Mouse (Mus musculus) CH12.LX (cell line): ENCODE measurements at regions not wholly inside any gene's neighbourhood (a gene's known extent, or its start where the extent isn't known, plus 50 kb on each side); places are given as distances from the start of the nearest gene placed in this dataset.

Source experiments
- DNase-seq: peaks from one replicate; pipeline ENCODE4 v3.0.0-alpha.2; 2013; ENCODE audit errors: extremely low read depth
- H3K27ac ChIP-seq: 2 replicates; pipeline ENCODE4 v1.5.1; 2012; ENCODE audit warnings: low read depth, mild to moderate bottlenecking, control low read depth, moderate library complexity; ENCODE audit not compliant: insufficient read depth
- H3K27me3 ChIP-seq: replicated peaks from 2 replicates; pipeline ENCODE3; 2012; ENCODE audit warnings: inconsistent platforms
- H3K36me3 ChIP-seq, 2 experiments: replicated peaks in 1 of 2; 2 replicates each; pipeline versions ENCODE3 to v1.6.1; 2012; ENCODE audit warnings: inconsistent platforms in 1 of 2, low read length in 1 of 2, mild to moderate bottlenecking in 1 of 2, mixed read lengths in 1 of 2, moderate library complexity in 1 of 2; ENCODE audit not compliant: control insufficient read depth in 1 of 2, insufficient read depth in 1 of 2
- H3K4me1 ChIP-seq, 2 experiments: 2 replicates each; pipeline ENCODE4 v1.6.1; 2012; ENCODE audit warnings: inconsistent platforms in 1 of 2, moderate library complexity in 1 of 2; ENCODE audit not compliant: insufficient read depth in 2 of 2, control insufficient read depth in 1 of 2
- H3K4me2 ChIP-seq: 2 replicates; pipeline ENCODE4 v1.6.1; 2012; ENCODE audit warnings: low read depth, mild to moderate bottlenecking, control low read depth; ENCODE audit not compliant: poor library complexity, insufficient read depth, severe bottlenecking
- H3K4me3 ChIP-seq, 3 experiments: fragments of 150-350 bp in 1 of 3; sonication (generic) in 1 of 3; replicated peaks in 1 of 3; 2 replicates each; pipeline versions ENCODE3 to v1.5.1; 2011 to 2012; ENCODE audit warnings: low read depth in 2 of 3, low read length in 2 of 3, mild to moderate bottlenecking in 2 of 3, moderate library complexity in 2 of 3, control low read depth in 1 of 3, improper control_type of control experiment in 1 of 3, inconsistent platforms in 1 of 3, mixed read lengths in 1 of 3; ENCODE audit not compliant: poor library complexity in 1 of 3
- H3K79me2 ChIP-seq: replicated peaks from 2 replicates; pipeline ENCODE4 v1.6.1; 2012; ENCODE audit warnings: mild to moderate bottlenecking, moderate library complexity; ENCODE audit not compliant: control insufficient read depth, poor library complexity, insufficient read depth, severe bottlenecking; ENCODE audit errors: extremely low read depth
- H3K9ac ChIP-seq: 2 replicates; pipeline ENCODE4 v1.6.1; 2012; ENCODE audit warnings: low read depth, mild to moderate bottlenecking, control low read depth, moderate library complexity; ENCODE audit not compliant: insufficient read depth
- H3K9me3 ChIP-seq: replicated peaks from 2 replicates; pipeline ENCODE3; 2012; ENCODE audit warnings: low read length, inconsistent platforms, mixed read lengths
- CHD1 ChIP-seq: IDR thresholded peaks from 2 replicates; pipeline ENCODE4 v1.6.1; 2012; ENCODE audit warnings: low read depth, low read length, improper control_type of control experiment, inconsistent platforms
- CHD2 ChIP-seq: IDR thresholded peaks from 2 replicates; pipeline ENCODE4 v1.6.1; 2011; ENCODE audit warnings: low read length, improper control_type of control experiment
- E2F4 ChIP-seq: IDR thresholded peaks from 2 replicates; pipeline ENCODE4 v1.6.1; 2011; ENCODE audit warnings: low read depth, low read length, improper control_type of control experiment; ENCODE audit not compliant: insufficient replicate concordance
- ETS1 ChIP-seq: conservative IDR thresholded peaks from 2 replicates; pipeline ENCODE4 v1.6.1; 2012; ENCODE audit warnings: low read depth, mild to moderate bottlenecking, inconsistent platforms, low read length, improper control_type of control experiment, moderate library complexity
- GABPA ChIP-seq: IDR thresholded peaks from 2 replicates; pipeline ENCODE4 v1.6.1; 2012; ENCODE audit warnings: low read depth, low read length, improper control_type of control experiment, inconsistent platforms; ENCODE audit not compliant: insufficient replicate concordance
- HCFC1 ChIP-seq: IDR thresholded peaks from 2 replicates; pipeline ENCODE4 v1.6.1; 2012; ENCODE audit warnings: low read depth, mild to moderate bottlenecking, inconsistent platforms, low read length, improper control_type of control experiment
- IRF4 ChIP-seq: IDR thresholded peaks from 2 replicates; pipeline ENCODE4 v1.6.1; 2014; ENCODE audit warnings: low read depth, mild to moderate bottlenecking, inconsistent platforms, low read length, improper control_type of control experiment
- JUN ChIP-seq: IDR thresholded peaks from 2 replicates; pipeline ENCODE4 v1.6.1; 2011; ENCODE audit warnings: low read depth, mild to moderate bottlenecking, low read length, improper control_type of control experiment, moderate library complexity; ENCODE audit not compliant: insufficient read depth
- JUND ChIP-seq: conservative IDR thresholded peaks from 2 replicates; pipeline ENCODE4 v1.6.1; 2011; ENCODE audit warnings: low read depth, low read length, improper control_type of control experiment
- MAFK ChIP-seq: IDR thresholded peaks from 2 replicates; pipeline ENCODE4 v1.6.1; 2011; ENCODE audit warnings: low read length, improper control_type of control experiment; ENCODE audit not compliant: insufficient replicate concordance
- MAZ ChIP-seq: IDR thresholded peaks from 2 replicates; pipeline ENCODE4 v1.6.1; 2012; ENCODE audit warnings: low read depth, mild to moderate bottlenecking, inconsistent platforms, low read length, improper control_type of control experiment, moderate library complexity
- MEF2A ChIP-seq: IDR thresholded peaks from 2 replicates; pipeline ENCODE4 v1.6.1; 2014; ENCODE audit warnings: low read depth, mild to moderate bottlenecking, inconsistent platforms, low read length, improper control_type of control experiment, borderline replicate concordance
- MXI1 ChIP-seq: IDR thresholded peaks from 2 replicates; pipeline ENCODE4 v1.6.1; 2011; ENCODE audit warnings: mild to moderate bottlenecking, low read depth, low read length, improper control_type of control experiment
- NELFE ChIP-seq: IDR thresholded peaks from 2 replicates; pipeline ENCODE4 v1.6.1; 2011; ENCODE audit warnings: low read depth, low read length, improper control_type of control experiment
- PAX5 ChIP-seq: IDR thresholded peaks from 2 replicates; pipeline ENCODE4 v1.6.1; 2012; ENCODE audit warnings: low read length, inconsistent platforms, mixed read lengths
- RCOR1 ChIP-seq: conservative IDR thresholded peaks from 2 replicates; pipeline ENCODE4 v1.6.1; 2012; ENCODE audit warnings: low read depth, mild to moderate bottlenecking, inconsistent platforms, low read length, improper control_type of control experiment
- SIN3A ChIP-seq: IDR thresholded peaks from 2 replicates; pipeline ENCODE4 v1.6.1; 2012; ENCODE audit warnings: low read length, improper control_type of control experiment, inconsistent platforms
- SMC3 ChIP-seq: IDR thresholded peaks from 2 replicates; pipeline ENCODE4 v1.6.1; 2011; ENCODE audit warnings: low read depth, low read length, improper control_type of control experiment
- TBP ChIP-seq: conservative IDR thresholded peaks from 2 replicates; pipeline ENCODE4 v1.6.1; 2011; ENCODE audit warnings: low read depth, low read length, improper control_type of control experiment
- USF1 ChIP-seq: IDR thresholded peaks from 2 replicates; pipeline ENCODE4 v1.6.1; 2014; ENCODE audit warnings: low read depth, mild to moderate bottlenecking, inconsistent platforms, low read length, improper control_type of control experiment
- ZC3H11A ChIP-seq: IDR thresholded peaks from 2 replicates; pipeline ENCODE4 v1.6.1; 2012; ENCODE audit warnings: low read depth, mild to moderate bottlenecking, inconsistent platforms, low read length, improper control_type of control experiment
- ZKSCAN1 ChIP-seq: IDR thresholded peaks from 2 replicates; pipeline ENCODE4 v1.6.1; 2012; ENCODE audit warnings: low read depth, inconsistent platforms, low read length, improper control_type of control experiment, borderline replicate concordance
- ZMIZ1 ChIP-seq: IDR thresholded peaks from 2 replicates; pipeline ENCODE4 v1.6.1; 2012; ENCODE audit warnings: low read depth, mild to moderate bottlenecking, inconsistent platforms, low read length, improper control_type of control experiment
- dilution Hi-C: fragments of 300-500 bp; cut with MboI; formaldehyde crosslinking; loops from 2 replicates; pipeline ENCODE4 v1.14.3; 2020; ENCODE audit warnings: low sequenced_read_pairs; ENCODE audit not compliant: extremely low pct_unique_long_range_greater_than_20kb, extremely low pct_ligation_motif_present
- in situ Hi-C: fragments of 300-500 bp; cut with MboI; formaldehyde crosslinking; loops from 3 replicates; pipeline ENCODE4 v1.14.3; 2019; ENCODE audit warnings: low sequenced_read_pairs, low pct_ligation_motif_present, low pct_unique_long_range_greater_than_20kb, mixed read lengths

- no peak overlapping the region for H3K27ac ChIP-seq
- dilution Hi-C loops = no loop called here
- no peak for TF ChIP-seq PAX5
- TF ChIP-seq TBP = no peak
- no peak for TF ChIP-seq JUN
- no peak for TF ChIP-seq NELFE
- no peak for TF ChIP-seq RCOR1
- no peak for TF ChIP-seq MAZ
- no peak for TF ChIP-seq ZMIZ1
- TF ChIP-seq MXI1 = no peak
- no peak for TF ChIP-seq IRF4
- no peak for TF ChIP-seq MAFK
- no peak for TF ChIP-seq SMC3
- TF ChIP-seq CHD1 = no peak
These were observed 353.6 kb upstream of the Zmiz1 start for GRCm38 (mm10) chr14:25105391-25105790.

GRCm38 (mm10) chr14:25106451-25106850 lies 352.5 kb upstream of the Zmiz1 start:
- Histone ChIP-seq H3K4me3 (no peak overlapping the region), H3K27ac (no peak overlapping the region)
- no peak for TF ChIP-seq ZC3H11A
- no peak for TF ChIP-seq CHD2
- TF ChIP-seq ZKSCAN1 = no peak
- TF ChIP-seq TBP = no peak
- TF ChIP-seq HCFC1 = no peak
- no peak for TF ChIP-seq RCOR1
- no peak for TF ChIP-seq E2F4
- TF ChIP-seq GABPA = no peak
- TF ChIP-seq ETS1 = no peak
- TF ChIP-seq JUND = no peak
- no peak for TF ChIP-seq SIN3A
- TF ChIP-seq MEF2A = no peak
- TF ChIP-seq MAZ = no peak
- TF ChIP-seq USF1 = no peak
- TF ChIP-seq, all 38 proteins: peak for 0
- in situ Hi-C loops (loop anchor here (25.0 kb wide), 1 partner anchor 581 kb away; the partner anchor contains the start of gene Ppif), dilution Hi-C loops (no loop called here)
- Histone ChIP-seq H3K79me2 (no peaks in the 10 kb centered on the region), H3K4me2 (no peak overlapping the region), H3K27me3 (no peaks in the 10 kb centered on the region), H3K36me3 (no peaks in the 10 kb centered on the region), H3K9me3 (no peaks in the 10 kb centered on the region), H3K9ac (no peak overlapping the region), H3K4me1 (peaks cover 0 to 9% of the 10 kb centered on the region in 2 experiments; a peak in 2 of 4 replicates)
- no peak for DNase-seq

More at GRCm38 (mm10) chr14:25105391-25105790, 353.6 kb upstream of the Zmiz1 start:
- DNase-seq = no peak
- no peaks in the 10 kb centered on the region for H3K27me3 ChIP-seq
- H3K4me3 ChIP-seq = no peak overlapping the region
- no peaks in the 10 kb centered on the region for H3K9me3 ChIP-seq
- H3K79me2 ChIP-seq = no peaks in the 10 kb centered on the region
- no peak overlapping the region for H3K9ac ChIP-seq
- H3K36me3 ChIP-seq = no peaks in the 10 kb centered on the region
- in situ Hi-C loops = loop anchor here (25.0 kb wide), 1 partner anchor 582 kb away; the partner anchor contains the start of gene Ppif
- peaks cover 0 to 5% of the 10 kb centered on the region in 2 experiments; a peak in 2 of 4 replicates for H3K4me1 ChIP-seq
- H3K4me2 ChIP-seq = no peak overlapping the region
